Mouse (Mus musculus) myocyte (in vitro differentiated cells): ENCODE results near the gene Grrp1.

ENCODE experiments used
- CEBPB ChIP-seq: IDR thresholded peaks from 2 replicates; pipeline ENCODE4 v1.6.1; 2011; ENCODE audit warnings: mild to moderate bottlenecking, moderate library complexity; ENCODE audit not compliant: poor library complexity, insufficient read depth, severe bottlenecking
- E2F4 ChIP-seq: IDR thresholded peaks from one replicate; pipeline ENCODE4 v1.6.1; 2011; ENCODE audit warnings: mild to moderate bottlenecking, control low read depth, moderate library complexity; ENCODE audit not compliant: insufficient read depth
- POLR2A ChIP-seq: IDR thresholded peaks from one replicate; pipeline ENCODE4 v1.6.1; 2011; ENCODE audit warnings: low read depth, mild to moderate bottlenecking, control low read depth, moderate library complexity; ENCODE audit not compliant: insufficient read length

DNA sequence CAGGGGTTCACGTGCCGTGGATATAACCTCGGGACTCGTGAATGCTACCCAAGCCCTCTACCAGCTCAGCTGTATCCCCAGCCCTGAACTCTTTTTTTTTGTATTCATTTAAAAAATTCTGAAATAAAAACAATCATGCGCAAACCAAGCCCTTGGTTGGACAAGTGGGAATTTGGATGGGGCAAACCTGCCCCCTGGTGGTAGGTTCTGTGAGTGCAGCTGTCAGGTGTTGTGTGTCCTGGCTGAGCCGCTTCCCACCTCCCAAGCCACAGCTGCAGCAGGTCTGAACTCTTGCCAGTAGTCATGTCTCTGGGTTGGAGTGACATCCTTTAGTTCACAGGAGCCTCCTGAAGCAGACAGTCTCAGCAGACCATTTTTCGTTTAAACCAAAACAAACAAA lies 38.2 kb upstream of the Grrp1 start:
- TF ChIP-seq POLR2A (no peak), E2F4 (no peak), CEBPB (no peak)
